Mouse (Mus musculus): ENCODE measurements around the gene Pcsk4.

Pcsk4 gene

GRCm38 (mm10) chr10:80329273-80330081, at the start of gene Pcsk4, which contains the start of gene Reep6:
Gene Pcsk4, minus strand, starts transcription at chr10:80329498.
Gene Reep6, plus strand, starts transcription at chr10:80329953.
- DNase-seq (ENCODE audit: low read depth), result peak; percentile 98

- DNase-seq (ENCODE audit: low read depth), result no peak
Measured at GRCm38 (mm10) chr10:80377716-80378115, 48.4 kb upstream of the Pcsk4 start.

GRCm38 (mm10) chr10:80376160-80376559, 46.9 kb upstream of the Pcsk4 start:
- DNase-seq (ENCODE audit: low read depth), result peak; percentile 89

GRCm38 (mm10) chr10:80374063-80374462, 44.8 kb upstream of the Pcsk4 start:
- peak; percentile 68 for DNase-seq (ENCODE audit: low read depth)

GRCm38 (mm10) chr10:80372706-80373105, 43.4 kb upstream of the Pcsk4 start:
- no peak for DNase-seq (ENCODE audit: low read depth)

- no peak for DNase-seq (ENCODE audit: low read depth)
Measured at GRCm38 (mm10) chr10:80371983-80372382, 42.7 kb upstream of the Pcsk4 start.

- no peak for DNase-seq (ENCODE audit: low read depth)
Measured at GRCm38 (mm10) chr10:80371411-80371966, 42.2 kb upstream of the Pcsk4 start.

- no peak for DNase-seq (ENCODE audit: low read depth)
Measured at GRCm38 (mm10) chr10:80369995-80370747, 40.9 kb upstream of the Pcsk4 start.

- DNase-seq (ENCODE audit: low read depth), result no peak
Measured at GRCm38 (mm10) chr10:80368392-80368791, 39.1 kb upstream of the Pcsk4 start.

- no peak for DNase-seq (ENCODE audit: low read depth)
Measured at GRCm38 (mm10) chr10:80367954-80368353, 38.7 kb upstream of the Pcsk4 start.

GRCm38 (mm10) chr10:80365736-80366135, 36.4 kb upstream of the Pcsk4 start:
- no peak for DNase-seq (ENCODE audit: low read depth)

- no peak for DNase-seq (ENCODE audit: low read depth)
Measured at GRCm38 (mm10) chr10:80363734-80364133, 34.4 kb upstream of the Pcsk4 start.

- DNase-seq (ENCODE audit: low read depth), result no peak
Measured at GRCm38 (mm10) chr10:80357994-80358639, 28.8 kb upstream of the Pcsk4 start.

- DNase-seq (ENCODE audit: low read depth), result no peak
Measured at GRCm38 (mm10) chr10:80357336-80357735, 28.0 kb upstream of the Pcsk4 start.

GRCm38 (mm10) chr10:80356737-80357136, 27.4 kb upstream of the Pcsk4 start:
- no peak for DNase-seq (ENCODE audit: low read depth)

- DNase-seq (ENCODE audit: low read depth), result no peak
Measured at GRCm38 (mm10) chr10:80356001-80356682, 26.8 kb upstream of the Pcsk4 start, which contains the start of gene Plk5. Gene Plk5, plus strand, starts transcription at chr10:80356459.

- no peak for DNase-seq (ENCODE audit: low read depth)
Measured at GRCm38 (mm10) chr10:80355431-80355830, 26.1 kb upstream of the Pcsk4 start.

- no peak for DNase-seq (ENCODE audit: low read depth)
Measured at GRCm38 (mm10) chr10:80352727-80353126, 23.4 kb upstream of the Pcsk4 start.

- no peak for DNase-seq (ENCODE audit: low read depth)
Measured at GRCm38 (mm10) chr10:80351896-80352295, 22.6 kb upstream of the Pcsk4 start.

GRCm38 (mm10) chr10:80350292-80350691, 21.0 kb upstream of the Pcsk4 start:
- DNase-seq (ENCODE audit: low read depth), result peak; percentile 84

GRCm38 (mm10) chr10:80348981-80349380, 19.7 kb upstream of the Pcsk4 start:
- no peak for DNase-seq (ENCODE audit: low read depth)
